8 mouse cellular contexts compared by ENCODE assay signal in genomic region chr9:14839527-14839926, GRCm38 (mm10). TPM values are rescaled to one million over a fixed set of nuclear protein-coding genes. Genes with fewer than 3 reads are reported as not detected.
DNase-seq lines count a peak whose midpoint lies in the region; ATAC-seq and TF ChIP-seq lines count a peak whose summit lies in the region.

No protein-coding gene starts in this region.

- peaks cover 21% of the 10 kb centered on the region for H3K36me3 ChIP-seq in kidney, embryonic 15.5 days
- H3K36me3 ChIP-seq in kidney, adult 2 months (ENCODE audit: control insufficient read depth, insufficient read depth, low read length) = no peaks in the 10 kb centered on the region

- no peak for DNase-seq in kidney, adult 2 months
- peak; percentile 9 to 12 for DNase-seq in B cell, adult 2 months
- peak; percentile 52 for DNase-seq in Muller cell, postnatal 12 days (ENCODE audit: inconsistent ontology term)
- DNase-seq in kidney, postnatal 14 days = peak; percentile 36
- no peak for DNase-seq in thymus, postnatal 10 days (ENCODE audit: low spot score in 2 of 2)
- DNase-seq in adrenal gland, postnatal 25 days = no peak
- DNase-seq in urinary bladder, postnatal 25 days (ENCODE audit: low spot score) = no peak

- ATAC-seq in kidney, embryonic 15.5 days (replicated peaks; ENCODE audit: low FRiP score) = peak; percentile 77

- TF ChIP-seq CTCF in kidney, adult 2 months (conservative IDR thresholded peaks at IDR 0.05; ENCODE audit: insufficient read depth, insufficient read length, low read depth, low read length) = no peak

- H3K4me3 ChIP-seq in kidney, embryonic 15.5 days (replicated peaks) = no peak overlapping the region
- no peak overlapping the region for H3K4me3 ChIP-seq in kidney, adult 2 months (ENCODE audit: insufficient read depth, low read depth, low read length)

- no peaks in the 10 kb centered on the region for H3K9me3 ChIP-seq in kidney, embryonic 15.5 days (replicated peaks)

- WGBS in kidney, embryonic 15.5 days = 41% methylated on average over 7 of the region's 7 CpGs
- 26% methylated on average over 7 of the region's 7 CpGs for WGBS in kidney, adult 2 months

- H3K4me1 ChIP-seq in kidney, embryonic 15.5 days = peaks cover 3% of the 10 kb centered on the region
- H3K4me1 ChIP-seq in kidney, adult 2 months (ENCODE audit: control insufficient read depth, insufficient read depth, low read length) = no peaks in the 10 kb centered on the region

- no peak overlapping the region for H3K9ac ChIP-seq in kidney, embryonic 15.5 days

- no peak overlapping the region for H3K4me2 ChIP-seq in kidney, embryonic 15.5 days

- H3K27me3 ChIP-seq in kidney, embryonic 15.5 days = no peaks in the 10 kb centered on the region
- no peaks in the 10 kb centered on the region for H3K27me3 ChIP-seq in kidney, adult 2 months (replicated peaks; ENCODE audit: control insufficient read depth, insufficient read depth, low read length)

- no peak overlapping the region for H3K27ac ChIP-seq in kidney, embryonic 15.5 days
- H3K27ac ChIP-seq in kidney, adult 2 months (ENCODE audit: insufficient read depth, low read depth, low read length) = no peak overlapping the region

- no peak for TF ChIP-seq POLR2A in kidney, adult 2 months (IDR thresholded peaks at IDR 0.05; ENCODE audit: low read depth, low read length)

RNA-seq across cellular contexts. Expression of gene Gpr83, which starts 20.5 kb away (rescaled TPM):
- polyA plus RNA-seq in kidney, embryonic 15.5 days (2015; fragmentation: Nextera tagmentation; extraction: Ambion mirVana) = 0.59 and 0.84 TPM in 2 replicates
- polyA plus RNA-seq in kidney, adult 2 months (2012; rRNA removed) = 0.11 and 0.30 TPM in 2 replicates
- total RNA-seq in adrenal gland, postnatal 25 days (2021) = not detected in 2 replicates

RNA-seq across cellular contexts. Expression of gene Ankrd49, which starts 54.9 kb away (rescaled TPM):
- polyA plus RNA-seq in kidney, embryonic 15.5 days (2015; fragmentation: Nextera tagmentation; extraction: Ambion mirVana) = 43.0 and 45.7 TPM in 2 replicates
- polyA plus RNA-seq in kidney, adult 2 months (2012; rRNA removed) = 4.0 and 5.0 TPM in 2 replicates
- total RNA-seq in adrenal gland, postnatal 25 days (2021) = 14.8 and 18.0 TPM in 2 replicates

RNA-seq across cellular contexts. Expression of gene Mre11a, which starts 55.1 kb away (rescaled TPM):
- polyA plus RNA-seq in kidney, embryonic 15.5 days (2015; fragmentation: Nextera tagmentation; extraction: Ambion mirVana) = 26.0 and 30.3 TPM in 2 replicates
- polyA plus RNA-seq in kidney, adult 2 months (2012; rRNA removed) = 3.1 and 3.5 TPM in 2 replicates
- total RNA-seq in adrenal gland, postnatal 25 days (2021) = 20.4 and 22.0 TPM in 2 replicates

Comparison
In these comparisons a context has a peak if more than half of its experiments do, and no peak if none do; other contexts are left out.
1. DNase-seq: peak in B cell, adult 2 months (2 of 2), Muller cell, postnatal 12 days (single experiment) and kidney, postnatal 14 days (single experiment); none in kidney, adult 2 months (single experiment), thymus, postnatal 10 days (0 of 2), adrenal gland, postnatal 25 days (single experiment) and urinary bladder, postnatal 25 days (single experiment).